Mouse (Mus musculus): ENCODE results near the gene Aplp2.
"Not testable (repeated sequence)": the region's sequence is repeated elsewhere in the genome, so short reads cannot be mapped to it uniquely, and the experiment has no call there.

Gene Aplp2

DNA sequence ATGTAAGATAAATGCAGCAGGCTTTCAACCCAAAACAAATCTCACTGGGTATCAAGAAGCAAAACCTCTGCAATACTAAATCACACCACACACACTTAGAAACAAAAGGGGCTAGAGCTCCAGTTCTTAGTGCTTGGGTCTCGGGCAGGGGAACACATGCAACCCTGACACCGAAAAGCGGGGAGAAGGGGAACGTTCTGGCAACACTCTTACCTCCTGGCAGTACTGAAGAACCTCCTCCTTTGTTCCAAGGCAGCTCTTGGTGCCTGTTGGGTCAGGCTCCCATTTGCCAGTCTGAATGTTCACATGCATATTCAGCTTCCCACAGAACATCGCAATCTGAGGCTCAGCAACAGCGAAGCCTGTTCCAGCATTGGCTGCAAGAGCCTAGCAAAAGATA is 33.9 kb downstream of the Aplp2 start:
- DNase-seq (ENCODE audit: low read depth, low spot score) = no peak

DNA sequence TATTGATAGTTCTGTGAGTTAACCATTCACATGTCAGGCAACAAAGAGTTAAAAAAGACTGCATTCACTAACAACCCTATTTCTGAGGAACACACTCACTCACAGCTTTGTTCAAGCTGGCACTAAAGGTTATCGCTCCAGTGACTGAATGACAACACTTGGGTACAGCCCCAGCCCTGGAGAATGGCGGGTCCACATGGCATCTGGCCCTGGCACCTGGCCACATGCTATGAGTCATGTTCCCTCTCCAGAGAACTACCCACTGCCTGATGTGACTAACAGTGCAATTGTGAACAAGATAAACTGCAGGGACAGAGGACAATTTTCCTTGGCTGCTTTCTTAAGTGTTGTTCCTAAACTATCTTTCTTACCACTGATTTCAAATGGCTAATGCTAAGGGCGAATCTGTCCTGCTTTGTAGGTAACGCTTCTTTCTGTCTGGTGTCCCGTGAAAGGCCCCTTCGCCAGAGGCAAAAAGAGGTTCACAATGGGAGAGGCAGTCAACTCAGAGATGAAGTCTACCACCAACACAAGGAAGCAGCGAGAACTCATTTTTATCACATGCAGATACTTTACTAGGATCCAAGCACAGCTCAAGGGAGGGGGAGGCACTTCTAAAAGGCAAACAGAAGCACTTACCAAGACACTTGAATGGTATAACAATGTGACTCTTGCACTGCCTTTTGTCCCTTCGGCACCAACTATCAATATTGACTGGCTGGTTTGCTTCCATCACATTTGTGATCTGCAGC is 35.1 kb downstream of the Aplp2 start:
- no peak for DNase-seq (ENCODE audit: low read depth, low spot score)

DNA sequence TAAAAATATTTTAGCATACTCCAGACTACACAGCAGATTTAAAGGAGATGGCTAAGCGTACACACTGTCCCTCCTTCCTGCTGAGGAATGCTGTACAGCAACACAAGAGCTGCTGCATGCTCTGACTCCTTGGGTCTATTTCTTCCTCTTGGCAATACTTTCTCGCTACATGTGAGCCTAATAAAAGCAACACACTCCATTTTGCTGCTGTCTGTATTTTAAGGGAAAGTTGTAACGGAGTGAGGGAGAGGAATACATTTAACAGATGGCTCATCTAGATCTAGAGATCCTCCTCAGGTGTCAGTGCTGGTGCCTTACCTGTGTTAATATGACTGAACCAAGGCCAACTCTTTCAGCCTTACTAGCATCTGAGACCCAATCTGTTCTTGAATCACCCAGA is 35.6 kb downstream of the Aplp2 start:
- no peak for DNase-seq (ENCODE audit: low read depth, low spot score)

DNA sequence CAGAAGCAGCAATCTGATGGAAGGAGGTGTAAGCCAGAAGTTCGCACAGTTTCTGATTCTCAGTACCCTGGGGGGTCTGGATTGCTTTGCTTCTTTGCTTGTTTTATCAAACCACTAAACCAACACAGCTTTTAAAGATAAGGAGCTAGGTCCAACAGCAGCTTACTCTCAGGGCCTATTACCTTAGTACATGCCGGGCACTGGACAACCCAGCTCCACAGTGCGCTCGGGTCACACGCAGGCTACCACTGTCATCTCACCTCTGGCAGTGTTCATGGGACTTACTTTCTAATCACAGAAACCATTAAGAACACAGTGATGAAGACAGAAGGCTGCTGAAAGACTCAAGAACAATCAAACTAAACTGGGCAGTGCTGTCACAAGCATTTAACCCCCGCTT is 36.3 kb downstream of the Aplp2 start:
- DNase-seq (ENCODE audit: low read depth, low spot score) = no peak

DNA sequence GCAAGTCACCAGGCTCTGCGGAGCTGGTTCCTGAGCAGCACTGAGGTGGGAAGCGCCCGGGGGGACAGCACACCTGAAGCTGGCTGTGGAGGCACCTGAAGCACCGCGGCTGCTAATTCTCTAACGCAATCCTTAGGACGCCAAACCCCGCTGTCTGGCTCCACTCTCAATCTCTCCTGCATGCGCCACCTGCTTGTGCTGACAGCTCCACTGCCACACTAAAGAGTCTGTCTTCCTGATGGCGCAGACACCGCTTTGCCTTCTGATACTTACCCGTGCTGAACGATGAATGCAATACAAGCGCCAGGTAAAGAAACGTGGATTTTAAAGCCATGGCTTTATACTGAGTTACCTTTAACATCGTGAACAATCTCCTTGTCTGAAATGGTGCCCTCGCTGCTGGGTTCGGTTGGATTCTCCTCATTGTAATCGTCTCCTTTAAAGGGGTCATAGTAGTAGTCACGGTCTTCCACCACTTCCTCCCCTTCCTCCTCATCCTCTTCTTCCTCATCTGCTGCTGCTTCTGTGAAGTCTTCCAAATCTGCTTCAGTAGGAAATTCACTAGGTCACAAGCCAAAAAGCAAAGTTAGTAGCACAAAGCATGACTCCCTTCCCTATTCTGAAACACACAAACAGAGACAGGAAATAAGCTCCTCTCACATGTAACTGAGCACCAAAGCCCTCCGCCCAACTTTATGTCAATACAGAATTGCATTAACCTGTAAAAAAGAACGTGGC is 43.1 kb downstream of the Aplp2 start:
- DNase-seq (ENCODE audit: low read depth, low spot score) = no peak

DNA sequence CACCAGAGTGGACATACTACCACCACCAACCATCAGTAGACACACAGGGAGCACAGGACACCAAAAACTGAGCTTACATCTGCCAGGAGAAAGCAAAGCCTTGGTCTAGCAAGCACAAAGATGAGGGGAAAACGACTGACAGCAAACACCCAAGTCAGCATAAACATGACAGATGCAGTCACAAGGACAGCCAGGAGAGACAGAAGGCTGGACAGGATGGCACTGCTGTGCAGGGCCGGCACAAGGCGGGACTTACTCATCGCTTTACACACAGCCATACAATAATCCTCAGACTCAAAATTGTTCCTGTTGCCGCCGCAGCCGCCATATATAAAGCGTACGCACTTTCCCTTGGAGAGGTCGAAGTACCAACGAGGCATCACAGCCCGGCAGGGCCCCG is 44.3 kb downstream of the Aplp2 start:
- no peak for DNase-seq (ENCODE audit: low read depth, low spot score)

DNA sequence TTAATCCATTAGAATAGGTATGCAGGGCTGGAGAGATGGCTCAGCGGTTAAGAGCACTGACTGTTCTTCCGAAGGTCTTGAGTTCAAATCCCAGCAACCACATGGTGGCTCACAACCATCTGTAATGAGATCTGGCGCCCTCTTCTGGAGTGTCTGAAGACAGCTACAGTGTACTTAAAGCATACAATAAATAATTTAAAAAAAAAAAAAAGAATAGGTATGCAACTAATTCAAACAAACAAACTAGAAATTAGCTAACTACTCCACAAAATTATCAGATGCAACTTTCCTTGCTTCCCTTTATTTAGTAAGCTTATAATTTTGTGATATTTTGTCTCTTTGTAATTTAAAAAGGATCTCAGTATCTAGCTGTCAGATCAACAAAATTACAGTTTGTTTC is 46.1 kb downstream of the Aplp2 start:
- DNase-seq (ENCODE audit: low read depth, low spot score) = not testable (repeated sequence)

DNA sequence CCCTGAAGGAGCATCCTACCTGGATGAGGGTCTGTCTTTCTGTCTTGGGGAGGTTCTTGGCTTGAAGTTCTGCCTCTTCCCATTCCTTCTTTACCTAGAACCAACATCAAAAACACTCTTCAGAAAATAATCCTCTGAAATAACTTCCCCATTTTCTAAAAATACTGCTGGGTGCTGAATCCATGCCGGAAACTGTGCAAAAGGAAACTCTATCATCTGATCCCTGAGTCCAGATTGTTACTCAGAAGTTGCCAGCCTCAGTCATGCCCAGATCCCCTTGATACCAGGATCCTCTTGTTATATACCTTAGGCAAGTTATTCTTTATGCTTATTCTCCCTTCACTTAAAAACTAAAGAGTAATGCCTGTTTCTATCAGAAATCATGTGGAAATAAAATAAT is 48.3 kb downstream of the Aplp2 start:
- DNase-seq (ENCODE audit: low read depth, low spot score) = no peak

DNA sequence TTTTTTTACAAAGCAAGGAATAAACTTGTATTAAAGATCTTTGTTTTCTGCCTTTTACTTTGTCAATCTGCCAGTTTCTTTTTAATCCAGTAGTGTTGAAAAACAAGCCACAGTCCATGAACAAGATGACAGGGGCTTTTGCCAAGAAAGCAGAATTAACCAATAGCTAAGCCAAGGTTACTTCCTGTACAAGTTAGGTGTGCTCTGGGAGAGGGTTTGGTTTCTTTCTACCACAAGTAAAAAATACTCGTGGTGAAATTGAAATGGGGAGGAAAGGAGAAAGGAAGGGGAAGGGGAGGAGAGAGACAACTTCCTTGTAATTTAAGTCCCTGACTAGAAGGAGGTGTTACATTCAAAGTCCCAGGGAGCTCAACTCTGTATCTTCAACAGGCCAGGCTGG is 48.7 kb downstream of the Aplp2 start:
- DNase-seq (ENCODE audit: low read depth, low spot score) = no peak

DNA sequence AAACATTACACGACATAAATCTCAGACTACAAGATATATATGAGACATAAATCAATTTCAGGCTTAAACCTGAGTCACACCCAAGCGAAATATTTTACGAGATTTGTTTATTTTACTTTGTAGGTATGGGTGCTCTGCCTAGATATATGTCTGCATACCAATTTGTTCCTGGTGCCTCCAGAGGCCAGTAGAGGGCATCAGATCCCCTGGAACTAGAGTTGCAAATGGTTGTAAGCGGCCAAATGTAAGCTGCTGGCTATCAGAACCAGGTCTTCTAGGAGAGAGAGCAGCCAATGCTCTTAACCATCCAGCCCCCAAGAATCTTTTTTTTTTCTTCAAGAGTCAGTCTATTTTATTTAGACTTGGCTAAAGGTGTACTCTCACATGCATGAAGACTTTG is 51.7 kb downstream of the Aplp2 start:
- peak; percentile 64 for DNase-seq (ENCODE audit: low read depth, low spot score)

DNA sequence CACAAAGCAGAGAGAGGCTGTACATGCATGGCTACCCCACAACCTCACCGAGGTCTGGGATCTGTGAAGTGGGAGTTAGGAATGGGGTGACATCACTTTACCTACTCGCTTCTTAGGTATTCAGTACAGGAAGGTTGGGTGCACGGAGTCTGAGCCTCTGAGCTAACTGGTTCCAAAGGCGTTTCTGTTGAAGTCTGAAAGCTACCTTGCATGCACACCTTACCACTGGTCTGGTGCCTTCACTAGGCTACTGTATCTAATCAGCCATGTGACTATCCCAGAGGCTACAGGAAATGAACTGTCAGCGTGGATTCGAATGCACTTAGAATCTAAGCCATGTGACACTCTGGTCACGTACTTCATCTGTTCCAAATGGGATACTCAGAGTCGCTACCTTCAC is 55.0 kb downstream of the Aplp2 start:
- DNase-seq (ENCODE audit: low read depth, low spot score) = no peak

DNA sequence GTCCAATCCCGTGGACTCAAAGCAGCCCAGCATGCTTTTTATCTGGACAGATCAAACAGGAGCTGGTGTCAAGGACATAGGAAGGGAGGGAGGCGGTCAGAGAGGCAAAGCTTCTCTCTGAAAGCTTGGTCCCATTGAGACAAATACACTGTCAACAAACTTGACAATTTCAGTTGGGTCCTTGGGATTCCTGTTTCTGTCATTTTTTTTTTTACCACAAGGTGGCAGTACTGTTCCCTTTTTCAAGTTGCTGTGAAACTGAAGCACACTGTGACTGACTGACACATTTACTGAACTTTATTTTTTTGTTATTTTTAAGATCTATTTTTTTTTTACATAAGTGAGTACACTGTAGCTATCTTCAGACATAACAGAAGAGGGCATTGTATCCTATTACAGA is 60.6 kb downstream of the Aplp2 start:
- DNase-seq (ENCODE audit: low read depth, low spot score) = peak; percentile 55

DNA sequence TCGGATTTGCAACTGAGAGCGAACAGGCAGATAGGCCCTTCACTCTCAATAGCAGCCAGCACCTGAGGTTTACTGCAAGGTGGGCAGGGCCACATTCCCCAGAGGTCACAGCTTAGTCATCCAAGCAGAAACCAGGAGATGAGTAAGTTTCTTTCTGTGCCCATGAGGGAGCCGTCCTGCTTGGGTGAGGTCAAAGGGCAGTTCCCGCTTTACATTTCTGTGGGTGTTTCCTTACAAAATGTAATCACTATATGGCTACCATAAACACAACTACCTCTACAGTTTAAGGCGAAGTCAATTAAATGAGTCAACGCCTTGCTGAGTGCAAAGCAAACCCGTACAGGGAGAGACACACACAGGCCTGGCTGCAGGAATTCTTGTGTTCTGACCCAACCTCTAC is 63.5 kb downstream of the Aplp2 start:
- peak; percentile 54 for DNase-seq (ENCODE audit: low read depth, low spot score)

DNA sequence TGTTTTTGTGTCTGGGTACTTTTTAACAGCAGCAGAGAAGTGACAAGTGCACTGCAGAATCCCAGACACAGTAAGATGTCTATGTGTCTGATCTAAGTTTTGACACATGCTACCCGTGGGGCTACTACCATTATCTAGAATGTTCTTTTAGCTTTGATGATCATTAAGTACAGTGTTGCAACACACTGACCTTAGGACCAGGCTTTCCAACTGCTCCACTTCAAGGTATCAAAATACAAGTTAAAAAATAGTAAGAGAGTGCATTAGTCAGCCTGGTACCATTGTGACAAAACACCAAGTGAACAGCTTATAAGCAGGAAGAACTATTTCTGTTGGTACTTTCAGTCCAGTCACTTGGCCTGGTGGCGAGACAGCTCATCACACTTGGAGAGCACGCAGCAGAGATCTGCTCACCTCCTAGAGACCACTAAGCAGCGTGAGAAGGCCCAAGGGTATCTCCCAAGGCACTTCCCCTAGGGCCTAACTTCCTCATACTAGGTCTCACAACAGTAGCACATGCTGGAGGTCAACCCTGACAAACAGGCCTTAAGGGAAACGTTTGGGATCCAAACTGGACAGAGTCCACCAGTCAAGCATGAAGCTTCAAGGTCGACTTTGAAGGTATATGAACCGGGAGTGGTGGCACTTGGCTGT is 66.2 kb downstream of the Aplp2 start:
- no peak for DNase-seq (ENCODE audit: low read depth, low spot score)

DNA sequence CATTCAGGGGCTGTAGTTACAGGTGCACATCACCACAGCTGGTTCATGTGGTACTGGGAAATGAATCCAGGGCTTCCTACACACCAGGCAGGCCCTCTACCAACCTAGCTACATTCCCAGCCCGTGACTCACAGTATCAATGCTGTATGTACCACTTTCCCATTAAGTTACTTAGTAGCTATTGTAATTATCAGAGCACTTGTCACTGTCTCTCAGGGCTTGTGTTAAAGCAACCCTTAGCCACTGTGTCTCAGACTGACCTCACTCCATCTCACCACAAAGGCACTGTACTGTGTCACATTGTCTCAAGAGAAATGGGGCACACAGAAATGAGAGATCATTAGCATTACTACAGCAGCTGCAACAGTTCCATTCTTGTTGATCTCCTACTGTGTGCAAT is 68.7 kb downstream of the Aplp2 start:
- no peak for DNase-seq (ENCODE audit: low read depth, low spot score)

DNA sequence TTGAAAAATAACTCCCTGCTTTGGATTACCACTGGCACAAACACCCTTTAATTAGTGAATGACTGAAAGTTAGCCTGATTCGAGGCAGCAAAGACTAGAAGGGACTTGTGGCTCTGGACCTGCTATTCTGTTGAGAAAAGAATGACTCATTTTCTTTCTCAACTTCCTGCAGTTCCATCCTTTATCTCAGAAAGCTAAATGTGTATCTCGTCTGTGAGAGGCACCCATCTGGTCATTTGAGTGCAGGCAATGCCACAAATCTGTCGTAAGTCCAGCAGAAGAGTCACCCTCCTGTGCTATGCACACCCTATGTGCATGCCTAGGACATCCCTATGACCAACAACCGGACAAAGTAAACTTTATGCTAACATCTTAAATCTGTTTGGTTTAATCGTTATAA is 78.5 kb downstream of the Aplp2 start:
- no peak for DNase-seq (ENCODE audit: low read depth, low spot score)

DNA sequence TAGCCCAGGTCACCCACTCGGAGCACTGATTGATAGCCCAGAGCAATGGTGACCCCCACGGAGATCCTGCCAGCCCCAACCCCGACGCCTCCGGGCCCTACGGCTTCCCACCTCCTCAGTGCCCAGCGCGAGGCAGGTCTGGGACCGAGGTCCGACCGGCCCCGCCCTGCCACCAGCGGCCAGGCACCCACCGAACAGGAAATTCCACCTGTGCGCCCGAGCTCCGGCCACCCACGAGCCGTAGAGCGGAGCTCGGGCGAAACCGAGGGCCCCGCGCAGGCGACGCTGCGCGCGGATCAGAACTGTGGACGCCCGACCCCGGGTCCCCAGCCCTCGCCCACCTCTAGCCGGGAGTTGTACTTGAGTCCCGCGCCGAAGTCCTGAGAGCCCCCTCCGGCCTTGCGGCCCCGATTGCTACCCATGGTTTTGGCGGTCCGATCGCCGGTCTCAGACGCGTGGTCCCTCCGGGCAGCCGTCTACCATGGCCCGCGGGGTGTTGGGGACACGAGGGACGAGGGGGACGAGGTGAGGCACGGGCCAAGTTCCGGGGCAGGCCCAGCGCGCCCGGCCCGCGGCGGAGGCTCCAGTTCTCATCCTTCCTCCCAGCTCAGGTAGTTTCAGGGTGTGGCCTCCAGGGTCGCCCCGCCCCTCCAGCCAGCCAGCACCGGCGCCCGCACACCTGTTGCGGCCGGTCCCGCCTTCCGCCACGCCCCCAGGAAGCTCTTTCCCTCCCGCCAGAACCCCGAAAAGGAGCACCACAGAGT is 80.2 kb downstream of the Aplp2 start, which contains the start of gene St14:
Gene St14 (minus strand): TSS at position 649 of the 764 bp plus-strand sequence.
- peak; percentile 51 for DNase-seq (ENCODE audit: low read depth, low spot score)

DNA sequence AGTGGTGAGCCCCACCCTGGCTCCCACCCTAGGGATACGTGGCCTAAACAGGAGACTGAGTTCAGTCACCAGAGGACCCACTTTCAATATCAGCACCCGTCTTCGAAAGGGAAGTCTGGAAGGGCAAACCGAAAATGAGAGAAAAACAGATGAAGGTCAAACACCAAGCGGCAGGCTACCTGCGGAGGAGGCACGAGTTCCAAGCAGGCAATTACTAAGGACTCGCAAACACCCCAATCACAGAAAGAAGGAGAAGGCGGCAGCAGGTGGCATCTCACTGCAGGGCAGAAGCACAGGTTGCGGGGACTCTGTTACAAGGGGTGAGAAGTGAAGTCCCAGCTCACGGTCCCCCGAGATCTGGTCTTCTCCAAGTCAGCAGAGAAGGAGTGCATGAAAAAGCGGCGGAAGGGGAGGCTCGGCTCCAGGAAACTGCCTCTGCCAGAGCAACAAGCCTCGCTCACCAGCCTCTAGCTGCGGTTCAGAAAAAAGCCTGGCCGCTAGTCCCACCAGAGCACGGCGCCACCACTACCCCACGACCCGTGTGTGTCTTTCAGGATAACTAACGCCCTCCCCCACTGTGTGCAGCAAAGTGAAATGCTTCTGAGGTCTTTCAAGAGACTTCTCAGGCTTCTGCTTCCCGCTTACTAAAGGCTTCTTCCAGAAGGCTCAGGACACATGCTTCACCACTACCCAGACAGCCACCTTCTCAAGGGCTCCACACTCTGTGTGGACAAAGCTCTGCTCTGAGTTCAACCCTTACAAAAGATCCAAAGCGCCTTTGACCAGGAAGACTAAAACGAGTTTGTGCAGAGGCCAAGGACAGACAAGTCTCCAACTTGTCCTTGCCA is 81.0 kb downstream of the Aplp2 start:
- DNase-seq (ENCODE audit: low read depth, low spot score) = no peak

DNA sequence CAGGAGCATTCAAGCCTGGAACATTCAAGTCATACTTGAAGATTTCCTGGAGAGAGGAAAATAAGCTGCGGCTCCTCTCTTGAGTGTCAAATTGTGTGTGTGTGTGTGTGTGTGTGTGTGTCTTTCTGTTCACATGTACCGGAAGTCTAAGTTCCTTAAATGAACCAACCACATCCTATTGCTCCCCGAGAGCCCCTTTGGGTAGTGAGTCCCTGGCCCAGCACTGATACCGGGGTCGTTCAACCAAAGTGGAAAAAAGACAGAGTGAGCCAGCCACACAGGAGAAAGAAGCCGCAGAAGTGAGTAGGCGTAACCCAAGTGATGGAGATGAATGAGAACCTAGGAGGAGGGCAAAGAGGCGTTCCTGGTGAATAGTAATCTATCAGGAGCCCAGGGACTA is 81.7 kb downstream of the Aplp2 start:
- no peak for DNase-seq (ENCODE audit: low read depth, low spot score)

DNA sequence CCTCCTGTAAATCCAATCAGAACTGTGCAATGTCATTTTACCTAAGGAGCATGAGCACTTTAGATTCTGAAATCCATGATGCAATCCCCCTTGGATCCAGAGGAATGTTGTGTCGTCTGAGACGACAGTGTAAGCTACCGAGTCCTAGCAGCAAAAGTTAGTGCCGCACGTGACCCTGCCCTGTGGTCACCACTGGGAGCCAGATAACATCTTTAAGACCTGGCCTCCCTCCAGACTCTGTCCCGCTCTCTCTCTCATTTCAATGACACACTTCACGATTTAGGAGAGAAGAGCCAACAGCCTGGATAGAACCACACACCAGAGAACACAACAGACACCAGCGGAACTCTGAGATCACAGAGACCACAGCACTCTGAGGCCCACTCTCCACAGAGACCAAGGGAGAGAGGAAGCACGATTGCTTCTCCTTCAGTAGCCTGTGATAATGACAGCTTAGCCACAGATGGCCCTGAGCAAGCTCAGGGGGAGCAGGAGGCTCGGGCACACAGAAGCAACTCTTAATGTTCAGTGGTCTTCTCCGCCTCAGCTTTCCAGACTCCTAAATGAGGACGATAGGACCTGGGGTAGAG is 83.6 kb downstream of the Aplp2 start:
- DNase-seq (ENCODE audit: low read depth, low spot score) = no peak

DNA sequence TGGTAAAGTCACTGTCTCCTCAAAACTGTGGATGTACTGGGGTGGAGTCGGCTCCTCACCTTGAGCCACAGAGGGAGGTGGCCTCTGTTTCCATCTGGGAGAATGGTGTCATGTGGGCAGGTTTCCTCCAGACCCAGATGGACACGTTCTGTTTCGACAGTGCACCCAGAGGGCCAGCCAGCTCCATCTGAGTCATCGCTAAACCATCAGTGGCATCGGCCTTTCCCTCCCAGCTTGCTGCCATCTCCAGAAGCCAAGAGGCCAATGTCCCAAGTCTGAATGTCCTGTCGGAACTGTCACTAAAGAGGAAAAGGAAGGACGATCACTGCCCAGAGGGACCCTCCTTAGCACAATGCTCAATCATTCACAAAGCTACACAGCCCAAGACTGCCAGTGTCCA is 85.5 kb downstream of the Aplp2 start:
- no peak for DNase-seq (ENCODE audit: low read depth, low spot score)

All from ES-CJ7 (cell line).